ENCODE assay signal across 9 mouse cellular contexts in genomic region chr11:42182825-42183152, GRCm38 (mm10). TPM values are rescaled to one million over a fixed set of nuclear protein-coding genes. Genes with fewer than 3 reads are reported as not detected.
DNase-seq lines count a peak whose midpoint lies in the region; TF ChIP-seq lines count a peak whose summit lies in the region.
"Had no signal": no experiment of that assay in that cellular context is flagged by ENCODE, and none has a peak within 500 bp of the region (broad histone marks: within the 10 kb centered on the region; RNA-seq: fewer than 3 reads in every experiment).

Gene Gabra1, minus strand, starts transcription at chr11:42182930.

- no peak for TF ChIP-seq POLR2A in embryonic fibroblast, embryonic 13.5 days (IDR thresholded peaks at IDR 0.05; ENCODE audit: low read depth, low read length)

- H3K27ac ChIP-seq in embryonic fibroblast, embryonic 13.5 days (ENCODE audit: insufficient read depth, low read length): no peak within 1 kb of the TSS
- peak within 1 kb of the TSS; percentile 82 for H3K27ac ChIP-seq in midbrain, embryonic 10.5 days (replicated peaks)

- no peaks in the 10 kb centered on the region for H3K4me1 ChIP-seq in embryonic fibroblast, embryonic 13.5 days (ENCODE audit: control insufficient read depth, insufficient read depth, low read length)
- H3K4me1 ChIP-seq in midbrain, embryonic 10.5 days: peaks cover 16% of the 10 kb centered on the region

- H3K9me3 ChIP-seq in midbrain, embryonic 10.5 days (replicated peaks): no peaks in the 10 kb centered on the region

- peak within 1 kb of the TSS; percentile 40 for H3K4me3 ChIP-seq in embryonic fibroblast, embryonic 13.5 days (ENCODE audit: insufficient read depth, low read length)
- H3K4me3 ChIP-seq in midbrain, embryonic 10.5 days: peak within 1 kb of the TSS; percentile 67

- peak; percentile 14 for DNase-seq in adrenal gland, postnatal 14 days
- DNase-seq in adrenal gland, adult 8-10 months: no peak
- DNase-seq in Muller cell, postnatal 12 days (ENCODE audit: inconsistent ontology term): peak; percentile 16
- peak; percentile 12 to 36 for DNase-seq in layer of hippocampus, adult 8-10 months (ENCODE audit: low spot score in 2 of 2)
- DNase-seq in midbrain, embryonic 10.5 days (ENCODE audit: low spot score): peak; percentile 48
- peak; percentile 78 for DNase-seq in telencephalon, adult 2 months (ENCODE audit: low read depth, low spot score)
- no peak for DNase-seq in adrenal gland, postnatal 4 days (ENCODE audit: low spot score in 2 of 2)

- no peak for TF ChIP-seq CTCF in embryonic fibroblast, embryonic 13.5 days (IDR thresholded peaks at IDR 0.05; ENCODE audit: borderline replicate concordance, insufficient read depth, low read length)

- no peaks in the 10 kb centered on the region for H3K36me3 ChIP-seq in midbrain, embryonic 10.5 days

- peaks cover 45% of the 10 kb centered on the region for H3K27me3 ChIP-seq in midbrain, embryonic 10.5 days (ENCODE audit: low read depth, poor library complexity, severe bottlenecking)

- 1% methylated on average over 13 of the region's 13 CpGs for WGBS in midbrain, embryonic 10.5 days

RNA-seq across cellular contexts. Expression of gene Gabra1, which starts in this region (rescaled TPM):
- total RNA-seq in adrenal gland, postnatal 14 days (2021): 0.85 and 1.7 TPM in 2 replicates
- under 1 TPM; 0.09 to 0.67 (median 0.33) TPM for total RNA-seq in adrenal gland, adult 8-10 months (2022)
- 0.30 and 1.1 TPM in 2 replicates for polyA plus RNA-seq in embryonic fibroblast, embryonic 13.5 days (2011; ENCODE audit: insufficient read length, low read depth, missing spikeins)
- 100 to 1,000 TPM; 395 to 458 (median 428) TPM for total RNA-seq in layer of hippocampus, adult 8-10 months (2022)
- 0.84 and 3.2 TPM in 2 replicates for polyA plus RNA-seq in midbrain, embryonic 10.5 days (2016; fragmentation: Nextera tagmentation; extraction: Ambion mirVana)
- 1 to 10 TPM; 9.1 to 9.2 TPM for total RNA-seq in adrenal gland, postnatal 4 days (2021)
- total RNA-seq: hematopoietic stem cell, adult 5-6 weeks had no signal

Comparison
In these comparisons a context has a peak if more than half of its experiments do, and no peak if none do; other contexts are left out.
1. RNA of gene Gabra1 (total RNA-seq): 395 to 458 TPM in layer of hippocampus, adult 8-10 months; 9.1 to 9.2 TPM in adrenal gland, postnatal 4 days, 0.85 to 1.7 TPM in adrenal gland, postnatal 14 days and 0.09 to 0.67 TPM in adrenal gland, adult 8-10 months; every median in the first group is over 10 times any median in the second.
2. DNase-seq: peak in adrenal gland, postnatal 14 days (single experiment), Muller cell, postnatal 12 days (single experiment), layer of hippocampus, adult 8-10 months (2 of 2), midbrain, embryonic 10.5 days (single experiment) and telencephalon, adult 2 months (single experiment); none in adrenal gland, adult 8-10 months (single experiment) and adrenal gland, postnatal 4 days (0 of 2).